Mouse (Mus musculus) heart, embryonic 14.5 days (tissue): ENCODE results near the gene 4930412O13Rik. TPM values are rescaled to one million over a fixed set of nuclear protein-coding genes. Genes with fewer than 3 reads are reported as not detected.
A peak's percentile ranks its signal among the peaks of the same experiment; 100 is the strongest.

Experiments
- ATAC-seq: fragments of 200-750 bp; cut with Nextera tagmentation; 2 replicates; pipeline ENCODE4 v1.8.0; 2017; ENCODE audit warnings: low read depth, moderate TSS enrichment; ENCODE audit not compliant: insufficient number of reproducible peaks, insufficient read depth, low FRiP score
- H3K27ac ChIP-seq, 2 experiments: fragments of 200-500 bp in 1 of 2; fragments of 300-500 bp in 1 of 2; sonication (generic) in 1 of 2; replicated peaks in 1 of 2; 2 replicates each; pipeline ENCODE4 v1.5.1; 2012 to 2014; ENCODE audit warnings: low read depth in 2 of 2, low read length in 2 of 2, control low read depth in 1 of 2, mild to moderate bottlenecking in 1 of 2, mixed read lengths in 1 of 2; ENCODE audit not compliant: control insufficient read depth in 1 of 2, insufficient read depth in 1 of 2
- H3K27me3 ChIP-seq: fragments of 300-500 bp; sonication (generic); 2 replicates; pipeline ENCODE4 v1.6.1; 2014; ENCODE audit warnings: mild to moderate bottlenecking, low read length, control low read depth; ENCODE audit not compliant: control insufficient read depth, insufficient read depth
- H3K36me3 ChIP-seq: fragments of 300-500 bp; sonication (generic); 2 replicates; pipeline ENCODE4 v1.6.1; 2014; ENCODE audit warnings: mild to moderate bottlenecking, control low read depth, low read length, mixed read lengths; ENCODE audit not compliant: control insufficient read depth, insufficient read depth
- H3K4me1 ChIP-seq, 2 experiments: fragments of 200-500 bp in 1 of 2; fragments of 300-500 bp in 1 of 2; sonication (generic) in 1 of 2; 2 replicates each; pipeline ENCODE4 v1.6.1; 2012 to 2014; ENCODE audit warnings: low read length in 2 of 2, control low read depth in 1 of 2, mixed read lengths in 1 of 2; ENCODE audit not compliant: control insufficient read depth in 2 of 2, insufficient read depth in 2 of 2
- H3K4me2 ChIP-seq: fragments of 300-500 bp; sonication (generic); 2 replicates; pipeline ENCODE4 v1.6.1; 2014; ENCODE audit warnings: mild to moderate bottlenecking, low read length
- H3K4me3 ChIP-seq, 2 experiments: fragments of 200-500 bp in 1 of 2; fragments of 300-500 bp in 1 of 2; sonication (generic) in 1 of 2; 2 replicates each; pipeline ENCODE4 v1.5.1; 2012 to 2014; ENCODE audit warnings: low read length in 2 of 2, mild to moderate bottlenecking in 2 of 2, control low read depth in 1 of 2, low read depth in 1 of 2, moderate library complexity in 1 of 2; ENCODE audit not compliant: control insufficient read depth in 1 of 2, insufficient read depth in 1 of 2
- H3K9ac ChIP-seq: fragments of 300-500 bp; sonication (generic); 2 replicates; pipeline ENCODE4 v1.6.1; 2014; ENCODE audit warnings: mild to moderate bottlenecking, low read length
- H3K9me3 ChIP-seq: fragments of 300-500 bp; sonication (generic); 2 replicates; pipeline ENCODE4 v1.6.1; 2016; ENCODE audit warnings: low read length, control low read depth; ENCODE audit not compliant: control insufficient read depth
- WGBS: fragments of 180-500 bp; shearing (Covaris S2); extraction: QIAGEN DNeasy Blood & Tissue Kit; methylation state at CpG from one replicate; pipeline ENCODE4 v1.1.7; 2014; 5-methylcytosine and 5-hydroxymethylcytosine counted together
- polyA plus RNA-seq: library from polyadenylated mRNA; unstranded; fragments of >200 nt; fragmentation: Nextera tagmentation; extraction: Ambion mirVana; gene quantifications from 2 replicates; pipeline ENCODE4 v1.2.1, GENCODE M21; 2014

Gene 4930412O13Rik
- polyA plus RNA-seq, 1 experiment from 2014 or later, result 0.57 TPM

- H3K4me3 ChIP-seq, result no peak overlapping the region
- peaks cover 95% of the 10 kb centered on the region for H3K27me3 ChIP-seq
- ATAC-seq, result no peak
- H3K4me1 ChIP-seq, result peaks cover 3 to 13% of the 10 kb centered on the region in 2 experiments; a peak in 3 of 4 replicates
- no peaks in the 10 kb centered on the region for H3K36me3 ChIP-seq
- H3K27ac ChIP-seq, result no peak overlapping the region
- H3K9me3 ChIP-seq, result no peaks in the 10 kb centered on the region
- H3K4me2 ChIP-seq, result no peak overlapping the region
- H3K9ac ChIP-seq, result no peak overlapping the region
- WGBS, result 13% methylated on average over 7 of the region's 7 CpGs
Measured at GRCm38 (mm10) chr2:9892541-9892940, 11.5 kb downstream of the 4930412O13Rik start.

- H3K27ac ChIP-seq, result no peak overlapping the region
- no peaks in the 10 kb centered on the region for H3K36me3 ChIP-seq
- no peak overlapping the region for H3K9ac ChIP-seq
- peaks cover 3 to 13% of the 10 kb centered on the region in 2 experiments; a peak in 3 of 4 replicates for H3K4me1 ChIP-seq
- no peak for ATAC-seq
- H3K4me2 ChIP-seq, result no peak overlapping the region
- no peak overlapping the region for H3K4me3 ChIP-seq
- 5% methylated on average over 6 of the region's 6 CpGs for WGBS
- H3K27me3 ChIP-seq, result peaks cover 95% of the 10 kb centered on the region
- H3K9me3 ChIP-seq, result no peaks in the 10 kb centered on the region
Measured at GRCm38 (mm10) chr2:9893272-9893953, 12.4 kb downstream of the 4930412O13Rik start.

- Histone ChIP-seq H3K4me2 (peak overlapping the region; percentile 44; the same call in 1 of the 2 replicates), H3K9ac (no peak overlapping the region), H3K4me3 (no peak overlapping the region), H3K9me3 (no peaks in the 10 kb centered on the region), H3K27me3 (peaks cover 90% of the 10 kb centered on the region), H3K4me1 (peaks cover 0 to 3% of the 10 kb centered on the region in 2 experiments; a peak in 2 of 4 replicates), H3K27ac (no peak overlapping the region), H3K36me3 (no peaks in the 10 kb centered on the region)
- 1% methylated on average over 19 of the region's 19 CpGs for WGBS
- ATAC-seq, result no peak
Measured at GRCm38 (mm10) chr2:9894836-9895593, 14.0 kb downstream of the 4930412O13Rik start.

GRCm38 (mm10) chr2:9896097-9896770 is 15.2 kb downstream of the 4930412O13Rik start:
- peak overlapping the region; percentile 8 to 26 for H3K4me3 ChIP-seq
- ATAC-seq, result no peak

GRCm38 (mm10) chr2:9897846-9898245 is 16.8 kb downstream of the 4930412O13Rik start:
- peaks cover 0 to 3% of the 10 kb centered on the region in 2 experiments; a peak in 2 of 4 replicates for H3K4me1 ChIP-seq
- peaks cover 65% of the 10 kb centered on the region for H3K27me3 ChIP-seq
- H3K36me3 ChIP-seq, result no peaks in the 10 kb centered on the region
- WGBS, result 25% methylated on average over 8 of the region's 8 CpGs
- H3K27ac ChIP-seq, result no peak overlapping the region
- H3K4me2 ChIP-seq, result no peak overlapping the region
- no peak overlapping the region for H3K9ac ChIP-seq
- no peak overlapping the region for H3K4me3 ChIP-seq
- ATAC-seq, result no peak
- H3K9me3 ChIP-seq, result no peaks in the 10 kb centered on the region

More at GRCm38 (mm10) chr2:9896097-9896770, 15.2 kb downstream of the 4930412O13Rik start:
- Histone ChIP-seq H3K27me3 (peaks cover 78% of the 10 kb centered on the region), H3K9me3 (no peaks in the 10 kb centered on the region), H3K9ac (no peak overlapping the region), H3K36me3 (no peaks in the 10 kb centered on the region), H3K4me1 (peaks cover 0 to 3% of the 10 kb centered on the region in 2 experiments; a peak in 2 of 4 replicates), H3K27ac (no peak overlapping the region), H3K4me2 (peak overlapping the region; percentile 44)
- WGBS, result 3% methylated on average over 22 of the region's 22 CpGs

- 45% methylated on average over 14 of the region's 14 CpGs for WGBS
- no peak for ATAC-seq
- Histone ChIP-seq H3K36me3 (no peaks in the 10 kb centered on the region), H3K4me3 (no peak overlapping the region), H3K9ac (no peak overlapping the region), H3K4me2 (no peak overlapping the region), H3K9me3 (no peaks in the 10 kb centered on the region), H3K4me1 (peaks cover 4 to 6% of the 10 kb centered on the region in 2 experiments; a peak in 2 of 4 replicates), H3K27ac (no peak overlapping the region), H3K27me3 (peaks cover 5% of the 10 kb centered on the region)
Measured at GRCm38 (mm10) chr2:9903854-9904560, 23.0 kb downstream of the 4930412O13Rik start.

GRCm38 (mm10) chr2:9905995-9906394 is 24.9 kb downstream of the 4930412O13Rik start:
- Histone ChIP-seq H3K27ac (no peak overlapping the region), H3K9ac (no peak overlapping the region), H3K4me3 (peak overlapping the region; percentile 14 to 20), H3K9me3 (no peaks in the 10 kb centered on the region), H3K4me1 (peaks cover 4 to 6% of the 10 kb centered on the region in 2 experiments; a peak in 2 of 4 replicates), H3K36me3 (no peaks in the 10 kb centered on the region), H3K4me2 (peak overlapping the region; percentile 63), H3K27me3 (no peaks in the 10 kb centered on the region)
- 2% methylated on average over 11 of the region's 11 CpGs for WGBS
- ATAC-seq, result no peak
